Mouse (Mus musculus) heart, postnatal 0 days (tissue): Measurements from ENCODE around the gene Alpk1.
"Not testable (repeated sequence)": the region's sequence is repeated elsewhere in the genome, so short reads cannot be mapped to it uniquely, and the experiment has no call there.

Experiments used
- CTCF ChIP-seq: IDR thresholded peaks from 2 replicates; pipeline ENCODE4 v1.5.1; 2016; ENCODE audit warnings: antibody characterized with exemption, control low read depth, low read depth
- EP300 ChIP-seq: IDR thresholded peaks from 2 replicates; pipeline ENCODE4 v1.6.1; 2016; ENCODE audit warnings: antibody characterized with exemption, low read depth

- not testable (repeated sequence) for TF ChIP-seq CTCF, EP300
These were observed 3.4 kb upstream of the Alpk1 start for GRCm38 (mm10) chr3:127783680-127784079.
